Mouse (Mus musculus) neural tube, embryonic 12.5 days (tissue): Measurements from ENCODE around the gene Narf. TPM values are rescaled to one million over a fixed set of nuclear protein-coding genes. Genes with fewer than 3 reads are reported as not detected.

Experiments used
- ATAC-seq: fragments of 200-750 bp; cut with Nextera tagmentation; 2 replicates; pipeline ENCODE4 v1.8.0; 2017; ENCODE audit warnings: low read depth, mild to moderate bottlenecking, moderate TSS enrichment, moderate library complexity; ENCODE audit not compliant: low FRiP score
- H3K27ac ChIP-seq: fragments of 300-500 bp; sonication (generic); 2 replicates; pipeline ENCODE4 v1.5.1; 2016
- H3K27me3 ChIP-seq: fragments of 300-500 bp; sonication (generic); replicated peaks from 2 replicates; pipeline ENCODE4 v1.6.1; 2016; ENCODE audit warnings: mild to moderate bottlenecking
- H3K36me3 ChIP-seq: fragments of 300-500 bp; sonication (generic); 2 replicates; pipeline ENCODE4 v1.6.1; 2016; ENCODE audit warnings: mild to moderate bottlenecking
- H3K4me1 ChIP-seq: fragments of 300-500 bp; sonication (generic); 2 replicates; pipeline ENCODE4 v1.6.1; 2016
- H3K4me2 ChIP-seq: fragments of 300-500 bp; sonication (generic); replicated peaks from 2 replicates; pipeline ENCODE4 v1.6.1; 2016; ENCODE audit warnings: mild to moderate bottlenecking
- H3K4me3 ChIP-seq: fragments of 300-500 bp; sonication (generic); 2 replicates; pipeline ENCODE4 v1.5.1; 2016
- H3K9ac ChIP-seq: fragments of 300-500 bp; sonication (generic); 2 replicates; pipeline ENCODE4 v1.6.1; 2016; ENCODE audit warnings: mild to moderate bottlenecking
- H3K9me3 ChIP-seq: fragments of 300-500 bp; sonication (generic); 2 replicates; pipeline ENCODE4 v1.6.1; 2016; ENCODE audit warnings: mild to moderate bottlenecking
- WGBS: fragments of 180-500 bp; shearing (Covaris S2); methylation state at CpG from one replicate; pipeline ENCODE4 v1.1.7; 2016; 5-methylcytosine and 5-hydroxymethylcytosine counted together
- polyA plus RNA-seq: library from polyadenylated mRNA; unstranded; fragments of >200 nt; fragmentation: Nextera tagmentation; extraction: Ambion mirVana; gene quantifications from 2 replicates; pipeline ENCODE4 v1.2.1, GENCODE M21; 2016

The Narf gene
- 90.2 and 96.2 TPM in 2 replicates for polyA plus RNA-seq

- Histone ChIP-seq H3K36me3 (peaks cover 25% of the 10 kb centered on the region), H3K9me3 (no peaks in the 10 kb centered on the region), H3K9ac (peak within 1 kb of the TSS; percentile 77), H3K4me2 (peak within 1 kb of the TSS; percentile 57), H3K4me3 (peak within 1 kb of the TSS; percentile 68), H3K27ac (peak within 1 kb of the TSS; percentile 95), H3K4me1 (peaks cover 22% of the 10 kb centered on the region), H3K27me3 (no peaks in the 10 kb centered on the region)
- under 1% methylated on average over 50 of the region's 50 CpGs for WGBS
- ATAC-seq: peak; percentile 99
Measured at GRCm38 (mm10) chr11:121236564-121237344, at the start of gene Narf. Gene Narf (plus strand): TSS chr11:121237253.

DNA sequence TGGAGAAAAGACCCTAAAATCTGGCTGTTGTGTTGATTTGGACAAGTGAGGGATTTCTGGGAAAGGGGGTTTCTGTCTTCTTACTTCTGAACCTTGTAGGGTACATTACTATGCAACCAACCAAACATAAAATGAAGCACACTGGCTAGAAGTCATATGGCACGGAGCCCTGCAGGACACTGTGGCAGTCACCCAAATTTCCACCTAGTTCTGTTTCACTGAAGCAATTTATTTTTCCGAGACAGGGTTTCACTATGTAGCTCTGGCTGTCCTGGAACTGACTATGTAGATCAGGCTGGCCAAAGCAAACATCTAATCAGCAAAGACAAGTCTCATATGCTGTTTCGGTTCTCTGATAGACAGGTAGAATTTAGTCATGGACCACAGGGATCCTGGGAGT lies 47.4 kb upstream of the Narf start:
- no peaks in the 10 kb centered on the region for H3K4me1 ChIP-seq
- no peak overlapping the region for H3K9ac ChIP-seq
- no peaks in the 10 kb centered on the region for H3K27me3 ChIP-seq
- H3K4me3 ChIP-seq: no peak overlapping the region
- ATAC-seq: no peak
- H3K27ac ChIP-seq: no peak overlapping the region
- 85% methylated on average over 3 of the region's 3 CpGs for WGBS
- 0 out of 2 replicates have a peak, but pooled peaks cover under 1% of the 10 kb centered on the region for H3K36me3 ChIP-seq
- no peak overlapping the region for H3K4me2 ChIP-seq
- no peaks in the 10 kb centered on the region for H3K9me3 ChIP-seq

DNA sequence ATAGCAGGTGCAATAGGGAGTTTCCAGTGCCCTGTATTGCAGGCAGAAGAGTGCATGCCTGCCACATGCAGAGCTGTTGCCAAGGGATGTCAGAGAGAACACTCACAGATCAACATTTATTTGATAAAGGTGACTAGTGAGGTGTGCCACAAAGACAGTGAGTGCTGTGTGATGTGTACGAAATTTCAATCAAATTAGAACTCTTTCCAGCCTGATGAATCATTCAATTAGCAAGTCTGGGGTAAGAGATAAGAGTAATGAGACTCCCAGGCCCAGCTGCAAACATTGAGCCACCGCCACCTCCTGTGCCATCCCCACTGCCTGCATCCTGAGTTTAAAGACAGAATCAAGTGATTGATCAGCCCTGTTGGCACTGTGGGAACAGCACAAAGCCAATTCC lies 44.3 kb upstream of the Narf start:
- Histone ChIP-seq H3K9ac (no peak overlapping the region), H3K4me3 (no peak overlapping the region), H3K27me3 (no peaks in the 10 kb centered on the region), H3K4me2 (no peak overlapping the region), H3K4me1 (no peaks in the 10 kb centered on the region), H3K36me3 (0 out of 2 replicates have a peak, but pooled peaks cover 6% of the 10 kb centered on the region), H3K27ac (no peak overlapping the region), H3K9me3 (no peaks in the 10 kb centered on the region)
- ATAC-seq: no peak
- 70% methylated on average over 2 of the region's 2 CpGs for WGBS

GRCm38 (mm10) chr11:121193415-121193814 lies 43.6 kb upstream of the Narf start:
- Histone ChIP-seq H3K4me2 (no peak overlapping the region), H3K9ac (no peak overlapping the region), H3K36me3 (0 out of 2 replicates have a peak, but pooled peaks cover 6% of the 10 kb centered on the region), H3K27ac (no peak overlapping the region), H3K27me3 (no peaks in the 10 kb centered on the region), H3K4me1 (no peaks in the 10 kb centered on the region), H3K4me3 (no peak overlapping the region), H3K9me3 (no peaks in the 10 kb centered on the region)
- WGBS: 85% methylated on average over 3 of the region's 3 CpGs
- no peak for ATAC-seq

GRCm38 (mm10) chr11:121198622-121199021 lies 38.4 kb upstream of the Narf start:
- Histone ChIP-seq H3K36me3 (0 out of 2 replicates have a peak, but pooled peaks cover 6% of the 10 kb centered on the region), H3K27ac (no peak overlapping the region), H3K9ac (no peak overlapping the region), H3K9me3 (no peaks in the 10 kb centered on the region), H3K4me1 (0 out of 2 replicates have a peak, but pooled peaks cover 2% of the 10 kb centered on the region), H3K4me2 (no peak overlapping the region), H3K4me3 (no peak overlapping the region), H3K27me3 (no peaks in the 10 kb centered on the region)
- no peak for ATAC-seq
- 61% methylated on average over 2 of the region's 2 CpGs for WGBS

GRCm38 (mm10) chr11:121199851-121200250 lies 37.2 kb upstream of the Narf start:
- WGBS: 78% methylated on average over 4 of the region's 4 CpGs

GRCm38 (mm10) chr11:121200781-121201180 lies 36.3 kb upstream of the Narf start:
- no peaks in the 10 kb centered on the region for H3K36me3 ChIP-seq
- no peaks in the 10 kb centered on the region for H3K9me3 ChIP-seq
- H3K9ac ChIP-seq: no peak overlapping the region
- WGBS: 91% methylated on average over 6 of the region's 6 CpGs
- no peak overlapping the region for H3K4me3 ChIP-seq
- H3K27ac ChIP-seq: no peak overlapping the region
- no peaks in the 10 kb centered on the region for H3K27me3 ChIP-seq
- H3K4me2 ChIP-seq: no peak overlapping the region
- ATAC-seq: no peak
- H3K4me1 ChIP-seq: peaks cover 14% of the 10 kb centered on the region; the same call in 1 of the 2 replicates

More at GRCm38 (mm10) chr11:121199851-121200250, 37.2 kb upstream of the Narf start:
- no peaks in the 10 kb centered on the region for H3K27me3 ChIP-seq
- ATAC-seq: no peak
- no peak overlapping the region for H3K4me3 ChIP-seq
- H3K4me2 ChIP-seq: no peak overlapping the region
- H3K27ac ChIP-seq: no peak overlapping the region
- 0 out of 2 replicates have a peak, but pooled peaks cover 4% of the 10 kb centered on the region for H3K36me3 ChIP-seq
- peaks cover 8% of the 10 kb centered on the region; the same call in 1 of the 2 replicates for H3K4me1 ChIP-seq
- H3K9me3 ChIP-seq: no peaks in the 10 kb centered on the region
- H3K9ac ChIP-seq: no peak overlapping the region

GRCm38 (mm10) chr11:121201436-121202198 lies 35.4 kb upstream of the Narf start:
- WGBS: 70% methylated on average over 11 of the region's 11 CpGs
- Histone ChIP-seq H3K27me3 (no peaks in the 10 kb centered on the region), H3K27ac (no peak overlapping the region), H3K36me3 (no peaks in the 10 kb centered on the region), H3K9ac (no peak overlapping the region), H3K4me2 (no peak overlapping the region), H3K9me3 (no peaks in the 10 kb centered on the region), H3K4me3 (no peak overlapping the region), H3K4me1 (peaks cover 14% of the 10 kb centered on the region; the same call in 1 of the 2 replicates)
- ATAC-seq: no peak

DNA sequence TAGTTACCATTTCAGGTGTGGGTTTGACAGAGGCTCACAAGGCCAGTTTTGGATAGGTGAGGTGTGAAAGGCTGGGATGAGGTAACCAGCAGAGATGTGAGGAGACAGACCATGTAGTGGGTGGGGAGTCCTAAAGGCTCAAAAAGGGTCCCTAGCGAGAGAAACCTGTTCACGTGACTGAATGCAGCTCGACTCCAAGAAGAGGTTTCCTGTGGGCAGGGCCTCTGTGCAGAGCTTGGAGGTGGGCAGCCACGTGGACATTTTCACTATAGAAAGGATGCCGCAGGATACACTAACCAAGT lies 33.2 kb upstream of the Narf start:
- 0% methylated on average over 5 of the region's 5 CpGs for WGBS
- Histone ChIP-seq H3K27ac (no peak overlapping the region), H3K27me3 (no peaks in the 10 kb centered on the region), H3K9ac (no peak overlapping the region), H3K4me2 (peak overlapping the region; percentile 80), H3K9me3 (no peaks in the 10 kb centered on the region), H3K4me1 (peaks cover 14% of the 10 kb centered on the region; the same call in 1 of the 2 replicates), H3K36me3 (peaks cover 3% of the 10 kb centered on the region; the same call in 1 of the 2 replicates), H3K4me3 (peak overlapping the region; percentile 75)
- no peak for ATAC-seq

- 1% methylated on average over 62 of the region's 70 CpGs for WGBS
- H3K9me3 ChIP-seq: no peaks in the 10 kb centered on the region
- peak; percentile 98 for ATAC-seq
- peaks cover 3% of the 10 kb centered on the region; the same call in 1 of the 2 replicates for H3K36me3 ChIP-seq
- peak within 1 kb of the TSS; percentile 75 for H3K9ac ChIP-seq
- peaks cover 14% of the 10 kb centered on the region; the same call in 1 of the 2 replicates for H3K4me1 ChIP-seq
- H3K4me3 ChIP-seq: peak within 1 kb of the TSS; percentile 75
- H3K27ac ChIP-seq: peak within 1 kb of the TSS; percentile 15; the same call in 1 of the 2 replicates
- no peaks in the 10 kb centered on the region for H3K27me3 ChIP-seq
- H3K4me2 ChIP-seq: peak within 1 kb of the TSS; percentile 80
Measured at GRCm38 (mm10) chr11:121204161-121205006, 32.7 kb upstream of the Narf start, which contains the start of the genes Hexdc and Ogfod3. Gene Hexdc (plus strand): TSS chr11:121204433. Gene Ogfod3 (minus strand): TSS chr11:121204711.

DNA sequence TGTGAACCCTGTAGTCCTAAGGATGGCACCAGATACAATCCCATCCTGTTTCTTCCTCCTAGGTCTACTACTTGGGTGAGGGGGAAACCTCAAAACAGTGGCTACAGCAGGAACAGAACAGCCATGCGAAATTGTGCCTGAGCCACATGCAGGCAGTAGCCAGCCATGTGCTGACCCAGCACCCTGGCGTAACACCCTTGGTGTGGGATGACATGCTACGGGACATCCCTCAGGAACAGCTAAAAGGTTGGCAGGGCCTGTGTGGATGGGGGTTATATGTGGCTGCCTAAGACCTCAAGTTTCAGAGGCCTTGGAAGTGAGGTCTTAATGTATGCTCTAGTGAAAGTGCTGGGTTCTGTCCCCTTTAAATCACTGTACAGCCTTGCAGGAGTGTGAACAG lies 20.2 kb upstream of the Narf start:
- Histone ChIP-seq H3K4me2 (no peak overlapping the region), H3K4me1 (no peaks in the 10 kb centered on the region), H3K9ac (no peak overlapping the region), H3K36me3 (peaks cover 49% of the 10 kb centered on the region), H3K27me3 (no peaks in the 10 kb centered on the region), H3K9me3 (no peaks in the 10 kb centered on the region), H3K27ac (no peak overlapping the region), H3K4me3 (no peak overlapping the region)
- no peak for ATAC-seq
- WGBS: 96% methylated on average over 3 of the region's 3 CpGs
